Mouse (Mus musculus): ENCODE data around the gene Nfatc2. TPM values are rescaled to one million over a fixed set of nuclear protein-coding genes. Genes with fewer than 3 reads are reported as not detected.

Gene Nfatc2
- polyA plus RNA-seq, 1 experiment from 2014 or later = 7.3 TPM

- Histone ChIP-seq H3K4me1 (peaks cover 44% of the 10 kb centered on the region), H3K9me3 (0 out of 2 replicates have a peak, but pooled peaks cover 7% of the 10 kb centered on the region), H3K36me3 (peaks cover 15% of the 10 kb centered on the region), H3K9ac (no peak overlapping the region), H3K27me3 (peaks cover 5% of the 10 kb centered on the region; the same call in 1 of the 2 replicates), H3K4me2 (replicated peaks) (peak overlapping the region; percentile 59), H3K4me3 (peak overlapping the region; percentile 20), H3K27ac (peak overlapping the region; percentile 79)
- peak; percentile 67 for ATAC-seq (ENCODE audit: low FRiP score, low read depth)
- WGBS = 7% methylated on average over 17 of the region's 17 CpGs
Measured at GRCm38 (mm10) chr2:168525391-168526154, 75.9 kb downstream of the Nfatc2 start.

DNA sequence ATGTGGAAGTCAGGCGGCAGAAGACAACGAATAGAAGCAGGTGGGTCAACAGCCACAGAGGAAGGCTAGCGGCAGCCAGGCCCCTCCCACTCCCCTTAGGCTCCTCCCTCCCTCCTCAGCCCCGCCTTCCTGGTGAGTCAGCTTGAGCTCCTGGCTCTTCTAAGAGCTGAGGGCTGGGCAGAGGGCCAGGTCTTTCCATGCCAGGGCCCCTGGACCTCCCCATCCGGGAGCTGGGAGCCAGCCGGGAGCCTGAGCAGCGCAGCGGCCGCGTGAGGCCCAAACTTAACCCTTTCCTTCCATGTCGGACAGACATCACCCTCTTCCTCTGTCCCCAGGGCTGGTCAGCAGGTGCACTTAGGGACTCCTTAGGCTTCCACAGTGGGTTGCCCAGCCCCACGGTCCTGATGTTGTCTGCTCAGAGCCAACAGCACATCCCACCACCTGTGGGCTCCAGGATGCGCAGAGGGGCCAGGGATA is 76.5 kb downstream of the Nfatc2 start:
- peak; percentile 90 for ATAC-seq (ENCODE audit: low FRiP score, low read depth)
- Histone ChIP-seq H3K9ac (no peak overlapping the region), H3K36me3 (peaks cover 14% of the 10 kb centered on the region), H3K4me3 (peak overlapping the region; percentile 20), H3K9me3 (0 out of 2 replicates have a peak, but pooled peaks cover 7% of the 10 kb centered on the region), H3K4me2 (replicated peaks) (peak overlapping the region; percentile 59), H3K4me1 (peaks cover 44% of the 10 kb centered on the region), H3K27me3 (peaks cover 5% of the 10 kb centered on the region; the same call in 1 of the 2 replicates), H3K27ac (peak overlapping the region; percentile 79; the same call in 1 of the 2 replicates)
- WGBS = 2% methylated on average over 13 of the region's 13 CpGs

- WGBS = 87% methylated on average over 3 of the region's 3 CpGs
- H3K9ac ChIP-seq = no peak overlapping the region
- H3K36me3 ChIP-seq = peaks cover 11% of the 10 kb centered on the region
Measured at GRCm38 (mm10) chr2:168522247-168522646, 79.2 kb downstream of the Nfatc2 start.

DNA sequence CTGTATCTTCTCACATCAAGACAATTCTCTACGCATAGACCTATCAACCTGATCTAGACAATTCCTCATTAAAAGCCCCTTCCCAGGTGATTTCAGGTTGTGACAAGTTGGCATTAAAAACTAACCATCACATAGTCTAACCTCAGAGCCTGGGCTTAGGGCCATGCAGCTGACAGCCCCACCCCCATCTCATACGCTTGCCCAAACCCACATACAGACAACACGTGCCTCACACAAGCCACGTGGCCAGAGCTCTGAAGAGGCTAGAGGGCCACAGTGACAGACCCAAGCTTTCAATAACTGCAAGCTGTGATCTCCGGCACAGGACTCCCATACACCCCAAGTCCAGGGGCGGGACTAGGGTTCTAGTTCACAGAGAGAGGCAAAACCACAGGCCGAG is 80.7 kb downstream of the Nfatc2 start:
- peaks cover 14% of the 10 kb centered on the region for H3K4me1 ChIP-seq
- H3K27me3 ChIP-seq = 0 out of 2 replicates have a peak, but pooled peaks cover 3% of the 10 kb centered on the region
- H3K4me3 ChIP-seq = no peak overlapping the region
- no peaks in the 10 kb centered on the region for H3K9me3 ChIP-seq
- WGBS = 90% methylated on average over 7 of the region's 7 CpGs
- peaks cover 11% of the 10 kb centered on the region for H3K36me3 ChIP-seq
- no peak overlapping the region for H3K9ac ChIP-seq
- no peak overlapping the region for H3K4me2 ChIP-seq (replicated peaks)
- ATAC-seq (ENCODE audit: low FRiP score, low read depth) = no peak
- H3K27ac ChIP-seq = no peak overlapping the region

More at GRCm38 (mm10) chr2:168522247-168522646, 79.2 kb downstream of the Nfatc2 start:
- 0 out of 2 replicates have a peak, but pooled peaks cover 7% of the 10 kb centered on the region for H3K9me3 ChIP-seq
- H3K27me3 ChIP-seq = 0 out of 2 replicates have a peak, but pooled peaks cover 3% of the 10 kb centered on the region
- no peak overlapping the region for H3K4me2 ChIP-seq (replicated peaks)
- no peak overlapping the region for H3K27ac ChIP-seq
- no peak overlapping the region for H3K4me3 ChIP-seq
- H3K4me1 ChIP-seq = peaks cover 26% of the 10 kb centered on the region
- no peak for ATAC-seq (ENCODE audit: low FRiP score, low read depth)

DNA sequence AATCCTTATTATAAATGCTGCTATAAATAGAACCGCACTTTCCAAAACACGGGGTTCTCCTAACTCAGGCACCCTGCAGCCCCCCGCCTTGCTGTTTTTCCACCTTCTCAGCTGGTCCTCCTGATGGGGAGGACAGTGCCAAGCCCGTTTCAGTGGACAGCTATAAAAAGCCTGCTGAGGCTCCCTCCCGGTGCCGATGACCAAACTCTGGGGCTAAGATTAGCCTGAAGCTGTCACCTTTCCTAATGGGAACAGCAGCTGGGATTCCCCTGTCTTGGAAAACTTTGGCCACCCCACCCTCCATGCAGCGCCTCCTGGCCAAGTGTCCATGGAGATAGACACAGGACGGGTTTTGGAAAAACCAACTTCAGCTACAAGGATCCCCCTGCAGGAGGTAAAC is 81.9 kb downstream of the Nfatc2 start:
- Histone ChIP-seq H3K27me3 (0 out of 2 replicates have a peak, but pooled peaks cover 3% of the 10 kb centered on the region), H3K4me3 (no peak overlapping the region), H3K9ac (no peak overlapping the region), H3K4me2 (replicated peaks) (no peak overlapping the region), H3K36me3 (peaks cover 11% of the 10 kb centered on the region), H3K9me3 (no peaks in the 10 kb centered on the region), H3K4me1 (peaks cover 3% of the 10 kb centered on the region; the same call in 1 of the 2 replicates), H3K27ac (no peak overlapping the region)
- WGBS = 72% methylated on average over 8 of the region's 8 CpGs
- ATAC-seq (ENCODE audit: low FRiP score, low read depth) = peak; percentile 55; the same call in 1 of the 2 replicates

- Histone ChIP-seq H3K4me1 (no peaks in the 10 kb centered on the region), H3K27me3 (0 out of 2 replicates have a peak, but pooled peaks cover 3% of the 10 kb centered on the region), H3K27ac (0 out of 2 replicates have a peak overlapping the region, but pooled peaks have one; percentile 3), H3K4me3 (no peak overlapping the region), H3K9me3 (no peaks in the 10 kb centered on the region), H3K4me2 (replicated peaks) (no peak overlapping the region), H3K9ac (no peak overlapping the region), H3K36me3 (peaks cover 11% of the 10 kb centered on the region)
- WGBS = 78% methylated on average over 15 of the region's 15 CpGs
- ATAC-seq (ENCODE audit: low FRiP score, low read depth) = no peak
Measured at GRCm38 (mm10) chr2:168518256-168518659, 83.2 kb downstream of the Nfatc2 start.

GRCm38 (mm10) chr2:168517774-168518173 is 83.7 kb downstream of the Nfatc2 start:
- Histone ChIP-seq H3K4me3 (no peak overlapping the region), H3K27ac (no peak overlapping the region), H3K27me3 (no peaks in the 10 kb centered on the region), H3K9me3 (no peaks in the 10 kb centered on the region), H3K36me3 (peaks cover 8% of the 10 kb centered on the region), H3K4me2 (replicated peaks) (no peak overlapping the region), H3K4me1 (no peaks in the 10 kb centered on the region), H3K9ac (no peak overlapping the region)
- ATAC-seq (ENCODE audit: low FRiP score, low read depth) = no peak
- 80% methylated on average over 7 of the region's 7 CpGs for WGBS

DNA sequence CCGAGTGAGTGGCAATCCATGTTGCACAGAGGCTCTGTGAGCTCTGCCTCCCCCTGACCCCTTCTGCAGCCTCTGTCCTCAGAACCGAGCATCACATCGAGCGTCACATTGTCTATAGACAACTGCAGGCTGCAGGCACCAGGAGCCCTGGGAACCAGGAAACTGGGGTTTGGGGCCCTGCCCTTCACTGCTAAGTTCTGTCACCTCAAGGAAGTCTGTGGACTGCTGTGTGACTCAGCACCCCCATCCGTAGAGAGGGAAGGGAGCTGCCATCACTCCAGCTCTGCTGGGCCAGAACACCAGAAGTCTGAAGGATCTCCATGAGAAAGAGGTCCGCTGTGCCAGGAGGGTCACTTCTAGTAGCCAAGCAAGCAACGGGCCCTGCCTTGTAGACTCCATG is 84.7 kb downstream of the Nfatc2 start:
- Histone ChIP-seq H3K27me3 (no peaks in the 10 kb centered on the region), H3K4me3 (no peak overlapping the region), H3K36me3 (peaks cover 3% of the 10 kb centered on the region; the same call in 1 of the 2 replicates), H3K9ac (no peak overlapping the region), H3K4me1 (no peaks in the 10 kb centered on the region), H3K4me2 (replicated peaks) (no peak overlapping the region), H3K9me3 (no peaks in the 10 kb centered on the region; the same call in 1 of the 2 replicates), H3K27ac (no peak overlapping the region)
- WGBS = 88% methylated on average over 7 of the region's 7 CpGs
- ATAC-seq (ENCODE audit: low FRiP score, low read depth) = no peak

DNA sequence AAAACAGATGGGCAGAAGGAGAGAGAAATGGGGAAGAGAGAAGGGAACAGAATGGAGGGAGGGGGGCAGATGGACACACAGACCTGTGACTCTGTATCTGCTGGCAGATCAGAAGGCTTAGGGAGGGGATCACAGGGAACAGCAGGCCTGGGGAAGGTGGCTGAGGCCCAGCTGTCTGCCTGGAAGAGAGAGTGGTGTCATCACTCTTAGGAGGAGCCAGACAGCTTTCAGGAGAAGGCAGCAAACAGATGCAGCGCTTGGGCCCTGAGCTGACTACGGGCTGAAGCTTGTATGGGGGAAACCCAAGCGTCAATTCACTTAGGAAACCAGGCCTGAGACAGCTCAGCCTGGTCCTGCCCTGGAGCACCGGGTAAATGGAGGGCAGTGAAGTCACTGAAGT is 86.0 kb downstream of the Nfatc2 start:
- Histone ChIP-seq H3K4me1 (no peaks in the 10 kb centered on the region), H3K27ac (no peak overlapping the region), H3K4me3 (no peak overlapping the region), H3K9me3 (no peaks in the 10 kb centered on the region; the same call in 1 of the 2 replicates), H3K36me3 (no peaks in the 10 kb centered on the region), H3K27me3 (no peaks in the 10 kb centered on the region), H3K4me2 (replicated peaks) (no peak overlapping the region), H3K9ac (no peak overlapping the region)
- no peak for ATAC-seq (ENCODE audit: low FRiP score, low read depth)
- 67% methylated on average over 4 of the region's 4 CpGs for WGBS

GRCm38 (mm10) chr2:168514131-168514530 is 87.3 kb downstream of the Nfatc2 start:
- Histone ChIP-seq H3K9me3 (no peaks in the 10 kb centered on the region; the same call in 1 of the 2 replicates), H3K36me3 (no peaks in the 10 kb centered on the region), H3K27me3 (no peaks in the 10 kb centered on the region), H3K27ac (no peak overlapping the region), H3K4me1 (0 out of 2 replicates have a peak, but pooled peaks cover 2% of the 10 kb centered on the region), H3K9ac (no peak overlapping the region), H3K4me2 (replicated peaks) (no peak overlapping the region), H3K4me3 (no peak overlapping the region)
- 80% methylated on average over 5 of the region's 5 CpGs for WGBS
- ATAC-seq (ENCODE audit: low FRiP score, low read depth) = no peak

- no peaks in the 10 kb centered on the region; the same call in 1 of the 2 replicates for H3K36me3 ChIP-seq
- H3K9ac ChIP-seq = no peak overlapping the region
- no peak overlapping the region for H3K27ac ChIP-seq
- H3K4me2 ChIP-seq (replicated peaks) = no peak overlapping the region
- no peaks in the 10 kb centered on the region for H3K27me3 ChIP-seq
- H3K9me3 ChIP-seq = no peaks in the 10 kb centered on the region; the same call in 1 of the 2 replicates
- H3K4me3 ChIP-seq = no peak overlapping the region
- 0 out of 2 replicates have a peak, but pooled peaks cover 6% of the 10 kb centered on the region for H3K4me1 ChIP-seq
- ATAC-seq (ENCODE audit: low FRiP score, low read depth) = no peak
Measured at GRCm38 (mm10) chr2:168511529-168511928, 89.9 kb downstream of the Nfatc2 start.

Data from limb, embryonic 13.5 days (tissue).